Mouse (Mus musculus) kidney, embryonic 15.5 days (tissue): ENCODE results near the gene Atrn. TPM values are rescaled to one million over a fixed set of nuclear protein-coding genes. Genes with fewer than 3 reads are reported as not detected.

Source experiments
- ATAC-seq: fragments of 200-750 bp; cut with Nextera tagmentation; replicated peaks from 2 replicates; pipeline ENCODE4 v1.8.0; 2017; ENCODE audit warnings: moderate TSS enrichment; ENCODE audit not compliant: low FRiP score
- H3K27ac ChIP-seq: fragments of 300-500 bp; sonication (generic); 2 replicates; pipeline ENCODE4 v1.5.1; 2015; ENCODE audit warnings: mild to moderate bottlenecking, inconsistent platforms
- H3K27me3 ChIP-seq: fragments of 300-500 bp; sonication (generic); 2 replicates; pipeline ENCODE4 v1.6.1; 2015; ENCODE audit warnings: inconsistent platforms
- H3K36me3 ChIP-seq: fragments of 300-500 bp; sonication (generic); 2 replicates; pipeline ENCODE4 v1.6.1; 2015; ENCODE audit warnings: inconsistent platforms
- H3K4me1 ChIP-seq: fragments of 300-500 bp; sonication (generic); 2 replicates; pipeline ENCODE4 v1.6.1; 2015; ENCODE audit warnings: inconsistent platforms
- H3K4me2 ChIP-seq: fragments of 300-500 bp; sonication (generic); 2 replicates; pipeline ENCODE4 v1.6.1; 2015; ENCODE audit warnings: moderate library complexity, mild to moderate bottlenecking, inconsistent platforms
- H3K4me3 ChIP-seq: fragments of 300-500 bp; sonication (generic); replicated peaks from 2 replicates; pipeline ENCODE4 v1.5.1; 2015; ENCODE audit warnings: mild to moderate bottlenecking, inconsistent platforms
- H3K9ac ChIP-seq: fragments of 300-500 bp; sonication (generic); 2 replicates; pipeline ENCODE4 v1.6.1; 2015; ENCODE audit warnings: mild to moderate bottlenecking, inconsistent platforms
- H3K9me3 ChIP-seq: fragments of 300-500 bp; sonication (generic); replicated peaks from 2 replicates; pipeline ENCODE4 v1.6.1; 2016; ENCODE audit warnings: inconsistent platforms
- WGBS: fragments of 180-500 bp; shearing (Covaris S2); methylation state at CpG from one replicate; pipeline ENCODE4 v1.1.7; 2015; ENCODE audit warnings: mixed read lengths; 5-methylcytosine and 5-hydroxymethylcytosine counted together
- polyA plus RNA-seq: library from polyadenylated mRNA; unstranded; fragments of >200 nt; fragmentation: Nextera tagmentation; extraction: Ambion mirVana; gene quantifications from 2 replicates; pipeline ENCODE4 v1.2.1, GENCODE M21; 2015

Atrn gene
- polyA plus RNA-seq = 6.2 and 8.2 TPM in 2 replicates

DNA sequence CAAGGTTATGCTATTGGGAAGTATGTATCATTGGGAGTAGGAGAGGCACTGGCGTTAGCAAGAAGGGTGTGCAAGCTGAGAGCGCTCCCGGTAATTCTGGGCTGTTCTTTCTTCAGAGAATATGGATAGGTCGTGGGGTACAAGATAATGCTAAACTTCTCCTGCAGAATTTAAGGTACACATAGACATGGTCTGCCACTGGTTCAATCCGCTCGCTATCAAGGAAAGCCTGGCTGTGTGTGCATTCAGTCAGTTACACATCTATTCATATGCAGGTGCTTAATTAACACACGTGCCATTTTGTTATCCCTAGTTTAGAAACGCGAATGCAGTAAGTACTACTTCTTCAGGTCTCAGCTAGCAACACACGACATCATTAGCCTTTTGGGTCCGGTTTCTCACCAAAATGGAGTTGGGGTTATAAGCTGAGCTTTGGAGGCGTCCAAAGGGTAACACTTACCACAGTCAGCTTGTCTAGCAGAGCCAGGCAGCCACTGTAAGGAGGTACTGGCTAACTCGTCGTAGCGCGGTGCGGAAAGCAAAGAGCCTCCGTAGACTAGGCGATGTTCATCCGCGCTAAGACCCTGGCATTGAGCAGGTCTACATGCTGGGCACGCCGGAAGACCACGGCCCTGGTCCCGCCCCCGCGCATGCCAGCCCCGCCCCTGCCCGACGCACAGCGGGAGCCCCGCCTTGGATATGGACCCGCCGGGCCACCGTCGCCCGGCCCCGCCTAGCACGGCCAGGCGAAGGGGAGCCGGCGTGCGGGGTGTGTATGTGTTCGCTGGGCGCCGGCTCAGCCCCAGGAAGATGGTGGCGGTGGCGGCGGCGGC lies at the start of gene Atrn, which contains the start of gene 4930402H24Rik:
Gene Atrn, plus strand, starts transcription at position 745 of the 833 bp plus-strand sequence.
Gene 4930402H24Rik, minus strand, starts transcription at position 656 of the 833 bp plus-strand sequence.
- 0 out of 2 replicates have a peak, but pooled peaks cover 3% of the 10 kb centered on the region for H3K36me3 ChIP-seq
- H3K4me1 ChIP-seq = peaks cover 22% of the 10 kb centered on the region
- peak; percentile 98 for ATAC-seq
- H3K4me2 ChIP-seq = peak within 1 kb of the TSS; percentile 76
- H3K9me3 ChIP-seq = no peaks in the 10 kb centered on the region
- H3K9ac ChIP-seq = peak within 1 kb of the TSS; percentile 96
- H3K27me3 ChIP-seq = no peaks in the 10 kb centered on the region
- peak within 1 kb of the TSS; percentile 80 for H3K27ac ChIP-seq
- peak within 1 kb of the TSS; percentile 93 for H3K4me3 ChIP-seq
- WGBS = 4% methylated on average over 50 of the region's 50 CpGs

DNA sequence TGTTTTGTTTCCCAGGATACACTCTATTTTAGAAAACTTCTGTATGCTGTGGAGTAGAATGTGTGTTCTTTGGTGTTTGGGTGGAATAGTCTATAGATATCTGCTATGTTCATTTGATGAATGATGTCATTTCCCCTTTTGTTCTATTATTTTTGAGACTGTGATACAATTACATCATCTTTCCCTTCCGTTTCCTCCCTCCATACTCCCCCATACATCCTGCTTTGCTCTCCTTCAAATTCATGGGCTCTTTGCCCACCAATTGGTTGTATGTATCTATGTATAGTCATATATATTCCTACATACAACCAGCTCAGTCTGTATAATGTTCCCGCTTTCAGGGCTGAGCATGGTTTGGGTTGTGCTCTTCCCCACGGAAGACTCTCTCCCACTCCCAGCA lies 44.2 kb upstream of the Atrn start:
- Histone ChIP-seq H3K36me3 (no peaks in the 10 kb centered on the region), H3K9me3 (no peaks in the 10 kb centered on the region), H3K9ac (no peak overlapping the region), H3K4me1 (no peaks in the 10 kb centered on the region), H3K27ac (no peak overlapping the region), H3K27me3 (no peaks in the 10 kb centered on the region), H3K4me3 (no peak overlapping the region), H3K4me2 (no peak overlapping the region)
- no peak for ATAC-seq
- 75% methylated on average over 3 of the region's 3 CpGs for WGBS

DNA sequence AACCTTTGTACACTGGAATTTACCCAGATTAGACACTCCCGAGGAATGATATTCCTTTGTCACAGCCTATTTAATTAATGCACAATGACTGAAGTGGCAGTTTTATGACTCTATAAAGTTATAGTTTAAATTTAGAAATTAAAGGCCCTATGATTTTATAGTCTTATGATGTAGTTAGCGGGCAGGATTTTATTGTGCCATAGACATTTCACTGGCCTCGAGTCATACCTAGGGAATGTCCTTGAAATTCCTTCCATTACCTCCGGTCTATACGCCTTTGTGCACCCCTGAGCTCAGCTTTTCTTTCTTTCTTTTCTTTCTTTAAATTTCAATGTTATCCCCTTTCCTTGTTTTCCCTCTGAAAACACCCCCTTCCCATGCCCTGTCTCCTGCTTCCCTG lies 35.4 kb upstream of the Atrn start:
- Histone ChIP-seq H3K9me3 (no peaks in the 10 kb centered on the region), H3K4me1 (no peaks in the 10 kb centered on the region), H3K4me3 (no peak overlapping the region), H3K27ac (no peak overlapping the region), H3K36me3 (no peaks in the 10 kb centered on the region), H3K4me2 (no peak overlapping the region), H3K27me3 (no peaks in the 10 kb centered on the region), H3K9ac (no peak overlapping the region)
- ATAC-seq = no peak
- 91% methylated on average over 5 of the region's 5 CpGs for WGBS

DNA sequence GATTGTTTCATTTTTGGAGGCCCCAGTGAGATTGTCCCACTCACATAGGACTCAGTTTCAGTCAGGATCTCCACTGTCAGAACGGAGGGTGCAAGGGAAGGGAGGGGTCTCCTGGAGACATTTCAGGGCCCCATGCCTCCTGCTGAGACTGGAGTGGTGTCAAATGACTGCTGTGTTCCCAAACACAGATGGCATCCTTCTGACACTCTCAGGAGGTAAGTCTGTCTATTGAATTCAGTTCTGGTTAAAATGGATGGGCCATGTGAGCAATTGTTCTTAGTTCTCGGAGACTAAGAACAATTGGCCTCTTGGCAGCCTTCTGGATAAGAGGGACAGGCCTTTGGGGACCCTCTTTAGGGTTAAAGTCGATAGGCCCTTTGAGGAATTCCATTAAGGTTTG lies 28.9 kb upstream of the Atrn start:
- no peak for ATAC-seq
- H3K9ac ChIP-seq = no peak overlapping the region
- no peak overlapping the region for H3K4me2 ChIP-seq
- 64% methylated on average over 3 of the region's 3 CpGs for WGBS
- H3K27me3 ChIP-seq = no peaks in the 10 kb centered on the region
- no peaks in the 10 kb centered on the region for H3K9me3 ChIP-seq
- H3K36me3 ChIP-seq = peaks cover 13% of the 10 kb centered on the region; the same call in 1 of the 2 replicates
- H3K4me1 ChIP-seq = no peaks in the 10 kb centered on the region
- no peak overlapping the region for H3K4me3 ChIP-seq
- no peak overlapping the region for H3K27ac ChIP-seq

- peaks cover 3% of the 10 kb centered on the region; the same call in 1 of the 2 replicates for H3K36me3 ChIP-seq
- no peaks in the 10 kb centered on the region for H3K9me3 ChIP-seq
- no peak overlapping the region for H3K9ac ChIP-seq
- no peak overlapping the region for H3K4me3 ChIP-seq
- no peaks in the 10 kb centered on the region for H3K4me1 ChIP-seq
- no peak overlapping the region for H3K4me2 ChIP-seq
- no peaks in the 10 kb centered on the region for H3K27me3 ChIP-seq
- ATAC-seq = no peak
- 0 out of 2 replicates have a peak overlapping the region, but pooled peaks have one; percentile 22 for H3K27ac ChIP-seq
These were observed 19.3 kb upstream of the Atrn start for GRCm38 (mm10) chr2:130886983-130887382.

- H3K4me1 ChIP-seq = no peaks in the 10 kb centered on the region
- no peak overlapping the region for H3K4me2 ChIP-seq
- H3K27ac ChIP-seq = no peak overlapping the region
- no peaks in the 10 kb centered on the region for H3K9me3 ChIP-seq
- no peaks in the 10 kb centered on the region for H3K27me3 ChIP-seq
- 84% methylated on average over 1 of the region's 1 CpGs for WGBS
- peaks cover 3% of the 10 kb centered on the region; the same call in 1 of the 2 replicates for H3K36me3 ChIP-seq
- no peak overlapping the region for H3K4me3 ChIP-seq
- ATAC-seq = no peak
- no peak overlapping the region for H3K9ac ChIP-seq
These were observed 18.8 kb upstream of the Atrn start for GRCm38 (mm10) chr2:130887456-130887855.

- H3K4me3 ChIP-seq = no peak overlapping the region
- WGBS = 62% methylated on average over 2 of the region's 2 CpGs
- no peak overlapping the region for H3K4me2 ChIP-seq
- H3K27ac ChIP-seq = no peak overlapping the region
- 0 out of 2 replicates have a peak, but pooled peaks cover 4% of the 10 kb centered on the region for H3K36me3 ChIP-seq
- no peak overlapping the region for H3K9ac ChIP-seq
- no peaks in the 10 kb centered on the region for H3K9me3 ChIP-seq
- H3K27me3 ChIP-seq = no peaks in the 10 kb centered on the region
- no peak for ATAC-seq
- H3K4me1 ChIP-seq = 0 out of 2 replicates have a peak, but pooled peaks cover 5% of the 10 kb centered on the region
These were observed 9.4 kb upstream of the Atrn start for GRCm38 (mm10) chr2:130896944-130897343.

- Histone ChIP-seq H3K27ac (no peak overlapping the region), H3K9ac (no peak overlapping the region), H3K27me3 (no peaks in the 10 kb centered on the region), H3K36me3 (0 out of 2 replicates have a peak, but pooled peaks cover 4% of the 10 kb centered on the region), H3K4me2 (no peak overlapping the region), H3K4me1 (0 out of 2 replicates have a peak, but pooled peaks cover 5% of the 10 kb centered on the region), H3K9me3 (no peaks in the 10 kb centered on the region), H3K4me3 (no peak overlapping the region)
- ATAC-seq = no peak
- 85% methylated on average over 2 of the region's 2 CpGs for WGBS
These were observed 8.4 kb upstream of the Atrn start for GRCm38 (mm10) chr2:130897856-130898255.

DNA sequence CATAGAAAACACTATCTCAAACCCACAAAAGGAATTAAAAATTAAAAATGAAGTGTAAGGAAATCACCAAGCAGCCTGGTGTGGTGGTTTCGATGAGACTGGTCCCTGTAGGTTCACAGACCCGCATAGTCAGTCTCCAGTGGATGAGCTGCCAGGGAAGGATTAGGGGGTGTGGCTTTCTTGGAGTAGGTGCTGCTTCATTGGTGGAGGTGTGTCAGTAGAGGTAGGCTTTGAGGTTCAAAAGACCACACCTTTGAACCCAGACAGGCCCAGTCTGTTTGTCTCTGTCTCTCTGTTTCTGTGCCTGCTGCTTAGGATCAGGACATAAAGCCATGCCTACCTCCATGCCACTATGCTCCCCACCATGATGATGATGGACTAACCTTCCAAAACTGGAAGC lies 7.5 kb upstream of the Atrn start:
- Histone ChIP-seq H3K4me3 (no peak overlapping the region), H3K4me2 (no peak overlapping the region), H3K9ac (no peak overlapping the region), H3K4me1 (0 out of 2 replicates have a peak, but pooled peaks cover 5% of the 10 kb centered on the region), H3K36me3 (0 out of 2 replicates have a peak, but pooled peaks cover 8% of the 10 kb centered on the region), H3K9me3 (no peaks in the 10 kb centered on the region), H3K27me3 (no peaks in the 10 kb centered on the region), H3K27ac (no peak overlapping the region)
- no peak for ATAC-seq
- WGBS = 83% methylated on average over 2 of the region's 2 CpGs

DNA sequence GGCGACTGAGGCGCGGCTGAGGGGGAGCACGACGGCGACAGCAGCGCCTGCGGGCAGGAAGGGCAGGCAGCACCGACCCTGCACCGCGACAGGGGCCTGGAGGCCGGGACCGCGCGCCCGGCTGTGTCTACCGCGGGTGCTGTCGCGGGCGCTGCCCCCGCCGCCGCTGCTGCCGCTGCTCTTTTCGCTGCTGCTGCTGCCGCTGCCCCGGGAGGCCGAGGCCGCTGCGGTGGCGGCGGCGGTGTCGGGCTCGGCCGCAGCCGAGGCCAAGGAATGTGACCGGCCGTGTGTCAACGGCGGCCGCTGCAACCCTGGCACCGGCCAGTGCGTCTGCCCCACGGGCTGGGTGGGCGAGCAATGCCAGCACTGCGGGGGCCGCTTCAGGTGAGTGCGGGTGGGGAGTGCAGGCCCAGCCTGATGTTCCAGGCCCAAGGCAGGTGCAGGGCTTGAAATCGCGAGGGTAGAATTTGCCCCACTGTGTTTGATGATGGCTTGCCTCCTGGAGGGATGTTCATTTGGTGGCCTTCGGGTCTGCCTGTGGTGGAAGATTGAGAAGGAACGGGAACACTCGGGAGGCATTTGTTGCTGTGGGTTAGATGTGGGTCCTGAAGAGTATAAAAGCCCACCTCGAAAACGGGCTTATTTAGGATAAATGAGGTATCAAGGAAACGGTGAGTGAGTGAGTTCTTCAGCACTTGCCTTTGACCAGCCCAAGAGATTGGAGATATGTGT lies 455 bp downstream of the Atrn start:
- under 1% methylated on average over 47 of the region's 58 CpGs for WGBS
- peak overlapping the region; percentile 96 for H3K9ac ChIP-seq
- peak overlapping the region; percentile 93 for H3K4me3 ChIP-seq
- peaks cover 22% of the 10 kb centered on the region for H3K4me1 ChIP-seq
- no peaks in the 10 kb centered on the region for H3K27me3 ChIP-seq
- H3K27ac ChIP-seq = peak overlapping the region; percentile 80
- 0 out of 2 replicates have a peak, but pooled peaks cover 3% of the 10 kb centered on the region for H3K36me3 ChIP-seq
- no peaks in the 10 kb centered on the region for H3K9me3 ChIP-seq
- peak overlapping the region; percentile 76 for H3K4me2 ChIP-seq
- ATAC-seq = peak; percentile 75

DNA sequence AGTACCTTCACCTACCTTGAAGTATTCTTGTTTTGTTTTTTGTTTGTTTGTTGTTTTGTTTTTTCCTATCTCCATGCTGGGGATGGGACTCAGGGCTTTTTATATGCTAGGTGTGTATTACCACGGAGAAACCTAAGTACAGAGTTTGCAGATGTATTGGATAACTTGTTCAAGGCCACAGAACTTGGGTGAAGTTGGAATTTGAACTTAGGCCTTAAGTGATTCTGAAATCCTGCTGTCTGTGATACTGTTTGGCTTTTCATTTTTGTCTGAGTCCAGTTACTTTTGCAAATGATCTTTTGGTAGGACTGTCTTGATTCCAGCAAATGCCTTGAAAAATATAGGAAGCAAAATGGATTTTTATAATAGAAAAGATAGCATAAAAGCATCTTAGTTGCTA lies 5.4 kb downstream of the Atrn start:
- no peaks in the 10 kb centered on the region for H3K27me3 ChIP-seq
- no peak overlapping the region for H3K9ac ChIP-seq
- H3K4me2 ChIP-seq = no peak overlapping the region
- H3K4me3 ChIP-seq = no peak overlapping the region
- H3K4me1 ChIP-seq = peaks cover 15% of the 10 kb centered on the region
- 69% methylated on average over 1 of the region's 1 CpGs for WGBS
- no peak overlapping the region for H3K27ac ChIP-seq
- ATAC-seq = no peak
- H3K9me3 ChIP-seq = no peaks in the 10 kb centered on the region
- H3K36me3 ChIP-seq = no peaks in the 10 kb centered on the region

DNA sequence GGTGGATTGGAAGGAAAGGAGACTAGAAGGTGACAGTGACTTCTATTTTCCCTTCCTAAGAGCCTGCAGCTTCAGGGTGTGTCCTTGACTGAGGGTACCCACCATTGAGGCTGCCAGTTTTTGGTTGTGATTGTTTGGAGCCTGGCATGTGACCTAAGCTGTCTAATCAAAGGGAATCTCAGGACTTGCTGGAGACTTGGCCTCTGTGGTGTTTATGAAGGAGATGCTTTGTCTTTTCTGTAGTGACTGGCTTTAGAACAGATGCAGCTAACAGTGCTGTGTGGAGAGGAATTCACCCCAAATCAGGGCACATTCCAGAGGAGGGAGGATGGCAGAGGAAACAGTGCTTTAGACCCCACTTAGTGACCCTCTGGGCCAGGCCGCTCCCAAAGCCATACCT lies 8.6 kb downstream of the Atrn start:
- H3K4me3 ChIP-seq = no peak overlapping the region
- no peak overlapping the region for H3K27ac ChIP-seq
- ATAC-seq = no peak
- WGBS = 94% methylated on average over 1 of the region's 1 CpGs
- H3K36me3 ChIP-seq = no peaks in the 10 kb centered on the region
- H3K27me3 ChIP-seq = no peaks in the 10 kb centered on the region
- H3K4me2 ChIP-seq = no peak overlapping the region
- H3K4me1 ChIP-seq = peaks cover 7% of the 10 kb centered on the region; the same call in 1 of the 2 replicates
- H3K9ac ChIP-seq = no peak overlapping the region
- H3K9me3 ChIP-seq = no peaks in the 10 kb centered on the region
